Mouse (Mus musculus) MEL (cell line): ENCODE data around the gene Psmd9. TPM values are rescaled to one million over a fixed set of nuclear protein-coding genes. Genes with fewer than 3 reads are reported as not detected.

ENCODE experiments used
- DNase-seq: peaks from one replicate; pipeline ENCODE4 v3.0.0; 2011; ENCODE audit warnings: low read depth, low spot score
- H3K27ac ChIP-seq: 2 replicates; pipeline ENCODE4 v1.5.1; 2012; ENCODE audit warnings: low read depth, mild to moderate bottlenecking, control low read depth, low read length, moderate library complexity; ENCODE audit not compliant: control insufficient read depth
- H3K27me3 ChIP-seq, 2 experiments: fragments of 150-350 bp in 1 of 2; sonication (generic) in 1 of 2; 2 replicates each; pipeline ENCODE4 v1.6.1; 2012; ENCODE audit warnings: low read length in 2 of 2, mild to moderate bottlenecking in 2 of 2, improper control_type of control experiment in 1 of 2, moderate library complexity in 1 of 2; ENCODE audit not compliant: insufficient read depth in 2 of 2, control insufficient read depth in 1 of 2
- H3K36me3 ChIP-seq, 2 experiments: 2 replicates each; pipeline ENCODE4 v1.6.1; 2012 to 2014; ENCODE audit warnings: low read length in 2 of 2, improper control_type of control experiment in 1 of 2, inconsistent platforms in 1 of 2, mild to moderate bottlenecking in 1 of 2; ENCODE audit not compliant: insufficient read depth in 2 of 2, control insufficient read depth in 1 of 2
- H3K4me1 ChIP-seq, 2 experiments: fragments of 150-350 bp in 1 of 2; sonication (generic) in 1 of 2; 2 replicates each; pipeline ENCODE4 v1.6.1; 2012; ENCODE audit warnings: low read length in 2 of 2, improper control_type of control experiment in 1 of 2, mild to moderate bottlenecking in 1 of 2; ENCODE audit not compliant: insufficient read depth in 2 of 2, control insufficient read depth in 1 of 2
- H3K4me3 ChIP-seq, 2 experiments: fragments of 150-350 bp in 1 of 2; sonication (generic) in 1 of 2; 2 replicates each; pipeline ENCODE4 v1.5.1; 2012; ENCODE audit warnings: low read depth in 2 of 2, low read length in 2 of 2, mild to moderate bottlenecking in 2 of 2, moderate library complexity in 2 of 2, control low read depth in 1 of 2, improper control_type of control experiment in 1 of 2; ENCODE audit not compliant: control insufficient read depth in 1 of 2, insufficient read depth in 1 of 2
- H3K79me2 ChIP-seq: 2 replicates; pipeline ENCODE4 v1.6.1; 2012; ENCODE audit warnings: mild to moderate bottlenecking, low read length, moderate library complexity; ENCODE audit not compliant: control insufficient read depth, poor library complexity, insufficient read depth
- H3K9ac ChIP-seq: 2 replicates; pipeline ENCODE4 v1.6.1; 2012; ENCODE audit warnings: low read depth, mild to moderate bottlenecking, control low read depth, low read length, moderate library complexity; ENCODE audit not compliant: control insufficient read depth, poor library complexity, severe bottlenecking
- H3K9me3 ChIP-seq: fragments of 150-350 bp; sonication (generic); replicated peaks from 2 replicates; pipeline ENCODE4 v1.6.1; 2012; ENCODE audit warnings: mild to moderate bottlenecking, low read length, improper control_type of control experiment, moderate library complexity; ENCODE audit not compliant: insufficient read depth
- CHD2 ChIP-seq: IDR thresholded peaks from 2 replicates; pipeline ENCODE4 v1.6.1; 2011; ENCODE audit warnings: low read length, improper control_type of control experiment
- E2F4 ChIP-seq: IDR thresholded peaks from 2 replicates; pipeline ENCODE4 v1.6.1; 2011; ENCODE audit warnings: low read depth, low read length, improper control_type of control experiment, borderline replicate concordance
- ELF1 ChIP-seq: IDR thresholded peaks from 2 replicates; pipeline ENCODE4 v1.6.1; 2014; ENCODE audit warnings: low read depth, mild to moderate bottlenecking, inconsistent platforms, low read length, improper control_type of control experiment, moderate library complexity
- GABPA ChIP-seq: IDR thresholded peaks from 2 replicates; pipeline ENCODE4 v1.6.1; 2012; ENCODE audit warnings: low read depth, mild to moderate bottlenecking, inconsistent platforms, low read length, improper control_type of control experiment, moderate library complexity
- GATA1 ChIP-seq: IDR thresholded peaks from 2 replicates; pipeline ENCODE4 v1.6.1; 2011; ENCODE audit warnings: low read depth, low read length, improper control_type of control experiment
- MAFK ChIP-seq: IDR thresholded peaks from 2 replicates; pipeline ENCODE4 v1.6.1; 2011; ENCODE audit warnings: low read depth, mild to moderate bottlenecking, low read length, improper control_type of control experiment, borderline replicate concordance
- MAX ChIP-seq: IDR thresholded peaks from 2 replicates; pipeline ENCODE4 v1.6.1; 2011; ENCODE audit warnings: low read length, improper control_type of control experiment
- MXI1 ChIP-seq: IDR thresholded peaks from 2 replicates; pipeline ENCODE4 v1.6.1; 2011; ENCODE audit warnings: mild to moderate bottlenecking, low read depth, low read length, improper control_type of control experiment
- MYB ChIP-seq: IDR thresholded peaks from 2 replicates; pipeline ENCODE4 v1.6.1; 2011; ENCODE audit warnings: mild to moderate bottlenecking, low read depth, low read length, improper control_type of control experiment
- MYC ChIP-seq: IDR thresholded peaks from 2 replicates; pipeline ENCODE4 v1.6.1; 2011; ENCODE audit warnings: low read depth, mild to moderate bottlenecking, low read length, improper control_type of control experiment, moderate library complexity
- NRF1 ChIP-seq: IDR thresholded peaks from 2 replicates; pipeline ENCODE4 v1.6.1; 2014; ENCODE audit warnings: low read depth, mild to moderate bottlenecking, inconsistent platforms, low read length, improper control_type of control experiment, moderate library complexity; ENCODE audit not compliant: poor library complexity, insufficient read depth, severe bottlenecking
- POLR2A ChIP-seq, 2 experiments: IDR thresholded peaks; 2 replicates each; pipeline ENCODE4 v1.6.1; 2011 to 2012; ENCODE audit warnings: low read length in 2 of 2, mild to moderate bottlenecking in 2 of 2, control low read depth in 1 of 2, improper control_type of control experiment in 1 of 2, low read depth in 1 of 2, moderate library complexity in 1 of 2; ENCODE audit not compliant: control insufficient read depth in 1 of 2, insufficient read depth in 1 of 2, poor library complexity in 1 of 2
- POLR2AphosphoS2 ChIP-seq: IDR thresholded peaks from 2 replicates; pipeline ENCODE4 v1.6.1; 2011; ENCODE audit warnings: low read length, improper control_type of control experiment
- RAD21 ChIP-seq: IDR thresholded peaks from 2 replicates; pipeline ENCODE4 v1.6.1; 2011; ENCODE audit warnings: mild to moderate bottlenecking, low read depth, low read length, improper control_type of control experiment
- RCOR1 ChIP-seq: IDR thresholded peaks from 2 replicates; pipeline ENCODE4 v1.6.1; 2012; ENCODE audit warnings: low read depth, mild to moderate bottlenecking, inconsistent platforms, low read length, improper control_type of control experiment
- SIN3A ChIP-seq: IDR thresholded peaks from 2 replicates; pipeline ENCODE4 v1.6.1; 2012; ENCODE audit warnings: low read length, improper control_type of control experiment, inconsistent platforms
- SMC3 ChIP-seq: IDR thresholded peaks from 2 replicates; pipeline ENCODE4 v1.6.1; 2011; ENCODE audit warnings: low read depth, low read length, improper control_type of control experiment
- TAL1 ChIP-seq: IDR thresholded peaks from 2 replicates; pipeline ENCODE4 v1.6.1; 2012; ENCODE audit warnings: mild to moderate bottlenecking, inconsistent platforms, low read length, moderate library complexity, mixed read lengths
- TBP ChIP-seq: IDR thresholded peaks from 2 replicates; pipeline ENCODE4 v1.8.0; 2011; ENCODE audit warnings: low read depth, low read length, improper control_type of control experiment
- TCF12 ChIP-seq: IDR thresholded peaks from 2 replicates; pipeline ENCODE4 v1.6.1; 2014; ENCODE audit warnings: low read depth, mild to moderate bottlenecking, inconsistent platforms, low read length, improper control_type of control experiment, moderate library complexity
- UBTF ChIP-seq: IDR thresholded peaks from 2 replicates; pipeline ENCODE4 v1.6.1; 2012; ENCODE audit warnings: low read depth, mild to moderate bottlenecking, inconsistent platforms, low read length, improper control_type of control experiment, moderate library complexity, borderline replicate concordance; ENCODE audit not compliant: insufficient read depth
- USF1 ChIP-seq: IDR thresholded peaks from 2 replicates; pipeline ENCODE4 v1.6.1; 2014; ENCODE audit warnings: low read depth, mild to moderate bottlenecking, inconsistent platforms, low read length, improper control_type of control experiment, moderate library complexity
- USF2 ChIP-seq, 2 experiments: IDR thresholded peaks; 2 replicates each; pipeline ENCODE4 v1.6.1; 2011 to 2012; ENCODE audit warnings: improper control_type of control experiment in 2 of 2, low read length in 2 of 2, borderline replicate concordance in 1 of 2, inconsistent platforms in 1 of 2, low read depth in 1 of 2, mild to moderate bottlenecking in 1 of 2; ENCODE audit not compliant: insufficient read depth in 1 of 2
- ZKSCAN1 ChIP-seq: IDR thresholded peaks from 2 replicates; pipeline ENCODE4 v1.6.1; 2012; ENCODE audit warnings: low read depth, mild to moderate bottlenecking, inconsistent platforms, low read length, improper control_type of control experiment, moderate library complexity
- ZMIZ1 ChIP-seq: IDR thresholded peaks from 2 replicates; pipeline ENCODE4 v1.6.1; 2012; ENCODE audit warnings: low read depth, mild to moderate bottlenecking, inconsistent platforms, low read length, improper control_type of control experiment, moderate library complexity
- ZNF384 ChIP-seq: IDR thresholded peaks from 2 replicates; pipeline ENCODE4 v1.6.1; 2012; ENCODE audit warnings: low read depth, mild to moderate bottlenecking, inconsistent platforms, low read length, improper control_type of control experiment
- polyA plus RNA-seq, 2 experiments: library from polyadenylated mRNA; stranded (reverse) in 1 of 2; unstranded in 1 of 2; fragments of >175 nt in 1 of 2; fragments of >200 nt in 1 of 2; gene quantifications; 2 replicates each; pipeline versions ENCODE4 v1.2.1 to v1.2.4; 2012; ENCODE audit warnings: low replicate concordance in 2 of 2, low read depth in 1 of 2; ENCODE audit not compliant: insufficient read length in 2 of 2, insufficient read depth in 1 of 2, missing spikeins in 1 of 2
- total RNA-seq: library from RNA; depleted of rRNA; stranded (reverse); fragments of 300-350 nt; gene quantifications from 2 replicates; pipeline ENCODE4 v1.2.3, GENCODE M21; 2012

Psmd9 gene
- total and polyA plus RNA-seq, 3 experiments: 32.0 to 54.6 TPM; not detected in 1

DNA sequence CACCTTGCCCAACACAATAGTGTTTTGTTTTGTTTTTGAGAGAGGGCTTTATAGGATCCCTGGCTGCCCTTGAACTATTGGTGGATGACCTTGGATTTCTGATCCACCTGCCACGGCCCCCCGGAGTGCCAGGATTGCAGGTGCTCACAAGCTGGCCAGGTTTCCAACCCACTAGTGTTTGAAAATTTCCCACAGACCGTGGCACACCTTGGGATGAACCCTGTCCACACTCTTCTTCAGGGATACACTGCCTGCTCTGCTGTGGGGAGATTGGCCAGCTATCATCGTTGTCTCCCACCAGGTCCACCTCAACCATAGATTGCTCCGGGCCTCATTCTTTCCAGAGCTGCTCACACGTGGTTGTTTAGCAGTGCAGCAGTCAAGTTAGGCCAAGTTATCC is 25.6 kb downstream of the Psmd9 start:
- peaks cover 0 to 21% of the 10 kb centered on the region in 2 experiments; a peak in 2 of 4 replicates for H3K36me3 ChIP-seq
- H3K27ac ChIP-seq: no peak overlapping the region
- H3K79me2 ChIP-seq: no peaks in the 10 kb centered on the region
- H3K9ac ChIP-seq: no peak overlapping the region
- no peak overlapping the region for H3K4me3 ChIP-seq
- TF ChIP-seq TBP (no peak), MYC (no peak)
- no peaks in the 10 kb centered on the region for H3K9me3 ChIP-seq
- peaks cover 27 to 39% of the 10 kb centered on the region in 2 experiments for H3K4me1 ChIP-seq
- no peaks in the 10 kb centered on the region for H3K27me3 ChIP-seq
- DNase-seq: no peak

DNA sequence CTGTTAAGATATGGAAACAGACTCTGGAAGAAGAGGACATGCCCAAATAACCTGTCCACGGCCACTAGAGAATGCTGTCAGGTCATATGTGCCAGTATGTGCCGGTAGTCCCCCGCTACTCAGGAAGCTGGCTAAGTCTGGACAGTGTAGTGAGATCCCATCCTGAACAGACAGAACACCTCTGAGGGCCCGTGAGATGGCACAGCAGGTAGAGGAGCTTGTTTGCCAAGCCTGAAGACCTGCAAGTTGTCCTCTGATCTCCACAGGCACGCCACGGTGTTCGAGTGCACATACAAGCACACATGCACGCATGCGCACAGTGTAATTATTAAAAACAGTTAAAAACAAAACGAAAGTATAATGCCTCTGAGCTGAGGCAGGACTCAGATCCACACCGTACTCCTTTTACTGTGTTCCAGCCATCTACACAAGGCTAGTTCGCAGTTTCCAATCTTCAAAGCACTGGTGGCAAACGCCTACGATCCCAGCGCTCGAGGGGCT is 26.3 kb downstream of the Psmd9 start:
- no peak for DNase-seq
- H3K27ac ChIP-seq: no peak overlapping the region

DNA sequence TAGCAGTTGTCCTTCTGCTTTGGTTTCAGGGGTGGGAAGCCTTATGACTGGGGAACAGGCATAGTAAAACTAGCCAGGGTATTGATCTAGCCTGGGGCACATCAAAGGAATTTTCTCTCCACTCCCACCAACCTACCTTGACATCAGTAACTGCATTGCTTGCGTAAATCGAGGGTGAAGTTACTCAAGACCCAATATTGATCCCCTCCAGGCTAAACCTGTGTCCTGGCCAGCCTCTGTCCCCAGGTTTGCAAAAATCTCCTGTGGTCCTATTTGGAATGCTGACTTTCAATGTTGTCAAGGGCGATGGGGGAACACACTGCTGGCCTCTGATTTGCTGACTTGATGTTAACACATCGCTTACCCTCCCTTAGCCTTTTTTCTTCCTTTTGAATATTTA is 27.5 kb downstream of the Psmd9 start:
- no peak overlapping the region for H3K4me3 ChIP-seq
- peaks cover 0 to 30% of the 10 kb centered on the region in 2 experiments; a peak in 2 of 4 replicates for H3K36me3 ChIP-seq
- H3K9ac ChIP-seq: no peak overlapping the region
- H3K79me2 ChIP-seq: no peaks in the 10 kb centered on the region; the same call in 1 of the 2 replicates
- H3K9me3 ChIP-seq: no peaks in the 10 kb centered on the region
- TF ChIP-seq MYB (no peak), TAL1 (no peak), RAD21 (no peak), SMC3 (no peak), ZNF384 (no peak), RCOR1 (no peak), GATA1 (no peak), POLR2AphosphoS2 (no peak), UBTF (no peak), USF1 (no peak), USF2 (IDR thresholded peaks at IDR 0.05; ENCODE audit: borderline replicate concordance in 1 of 2, insufficient read depth in 1 of 2, low read depth in 1 of 2, low read length in 2 of 2) (no peak), ZKSCAN1 (no peak), CHD2 (no peak), GABPA (no peak), MAFK (no peak), SIN3A (no peak), ZMIZ1 (no peak), ELF1 (no peak), MXI1 (no peak)
- no peak for DNase-seq
- peaks cover 31 to 42% of the 10 kb centered on the region in 2 experiments for H3K4me1 ChIP-seq
- H3K27ac ChIP-seq: no peak overlapping the region
- H3K27me3 ChIP-seq: no peaks in the 10 kb centered on the region

More for the DNA sequence above, 26.3 kb downstream of the Psmd9 start:
- Histone ChIP-seq H3K27me3 (no peaks in the 10 kb centered on the region), H3K4me3 (no peak overlapping the region), H3K79me2 (no peaks in the 10 kb centered on the region), H3K36me3 (peaks cover 0 to 26% of the 10 kb centered on the region in 2 experiments; a peak in 2 of 4 replicates), H3K4me1 (peaks cover 29 to 44% of the 10 kb centered on the region in 2 experiments), H3K9me3 (no peaks in the 10 kb centered on the region), H3K9ac (no peak overlapping the region)
- TF ChIP-seq UBTF (no peak), MYC (no peak), MAX (no peak), MYB (no peak), E2F4 (no peak), ZNF384 (no peak), ZKSCAN1 (no peak), NRF1 (no peak), POLR2A (IDR thresholded peaks at IDR 0.05; ENCODE audit: control insufficient read depth in 1 of 2, insufficient read depth in 1 of 2, low read depth in 1 of 2, low read length in 2 of 2, poor library complexity in 1 of 2) (no peak), TCF12 (no peak)
